Mouse (Mus musculus): ENCODE measurements around the gene A630089N07Rik. TPM values are rescaled to one million over a fixed set of nuclear protein-coding genes. Genes with fewer than 3 reads are reported as not detected.
"Not testable (repeated sequence)": the region's sequence is repeated elsewhere in the genome, so short reads cannot be mapped to it uniquely, and the experiment has no call there.

A630089N07Rik gene
- polyA plus RNA-seq (2015; fragmentation: Nextera tagmentation; extraction: Ambion mirVana): 15.2 and 17.6 TPM in 2 replicates

- Histone ChIP-seq H3K27ac (replicated peaks) (peak within 1 kb of the TSS; percentile 76), H3K9ac (peak within 1 kb of the TSS; percentile 54), H3K4me2 (replicated peaks) (peak within 1 kb of the TSS; percentile 76), H3K4me3 (replicated peaks) (peak within 1 kb of the TSS; percentile 78)
- H3K9me3 ChIP-seq (replicated peaks); H3K27me3 ChIP-seq; H3K36me3 ChIP-seq; H3K4me1 ChIP-seq: not testable (repeated sequence)
- ATAC-seq (ENCODE audit: insufficient number of reproducible peaks, low FRiP score, low TSS enrichment, low read depth): peak; percentile 98
- 1% methylated on average over 25 of the region's 25 CpGs for WGBS
These were observed at the start of gene A630089N07Rik for GRCm38 (mm10) chr16:98081889-98082818. TSS of gene A630089N07Rik (minus strand) at chr16:98082450.

GRCm38 (mm10) chr16:98107109-98107508, 24.9 kb upstream of the A630089N07Rik start:
- H3K9ac ChIP-seq: no peak overlapping the region
- ATAC-seq (ENCODE audit: insufficient number of reproducible peaks, low FRiP score, low TSS enrichment, low read depth): no peak
- H3K4me3 ChIP-seq (replicated peaks): no peak overlapping the region
- H3K4me2 ChIP-seq (replicated peaks): no peak overlapping the region
- no peaks in the 10 kb centered on the region for H3K27me3 ChIP-seq
- WGBS: 97% methylated on average over 11 of the region's 11 CpGs
- no peaks in the 10 kb centered on the region for H3K4me1 ChIP-seq
- no peaks in the 10 kb centered on the region for H3K9me3 ChIP-seq (replicated peaks)
- no peak overlapping the region for H3K27ac ChIP-seq (replicated peaks)
- no peaks in the 10 kb centered on the region for H3K36me3 ChIP-seq

GRCm38 (mm10) chr16:98081550-98081888, 731 bp downstream of the A630089N07Rik start:
- Histone ChIP-seq H3K4me2 (replicated peaks) (peak overlapping the region; percentile 76), H3K4me3 (replicated peaks) (peak overlapping the region; percentile 78), H3K27ac (replicated peaks) (peak overlapping the region; percentile 76), H3K9ac (peak overlapping the region; percentile 54)
- not testable (repeated sequence) for ATAC-seq (ENCODE audit: insufficient number of reproducible peaks, low FRiP score, low TSS enrichment, low read depth); H3K36me3 ChIP-seq; H3K9me3 ChIP-seq (replicated peaks); H3K27me3 ChIP-seq; H3K4me1 ChIP-seq
- 1% methylated on average over 9 of the region's 9 CpGs for WGBS

- not testable (repeated sequence) for H3K27me3 ChIP-seq; H3K27ac ChIP-seq (replicated peaks); H3K36me3 ChIP-seq; H3K9me3 ChIP-seq (replicated peaks); H3K4me1 ChIP-seq; H3K9ac ChIP-seq; ATAC-seq (ENCODE audit: insufficient number of reproducible peaks, low FRiP score, low TSS enrichment, low read depth)
- Histone ChIP-seq H3K4me2 (replicated peaks) (peak overlapping the region; percentile 76), H3K4me3 (replicated peaks) (peak overlapping the region; percentile 78)
- 85% methylated on average over 1 of the region's 1 CpGs for WGBS
These were observed 1.1 kb downstream of the A630089N07Rik start for GRCm38 (mm10) chr16:98081140-98081539.

GRCm38 (mm10) chr16:98079382-98079781, 2.9 kb downstream of the A630089N07Rik start:
- ATAC-seq (ENCODE audit: insufficient number of reproducible peaks, low FRiP score, low TSS enrichment, low read depth); H3K9me3 ChIP-seq (replicated peaks); H3K4me3 ChIP-seq (replicated peaks); H3K9ac ChIP-seq; H3K4me2 ChIP-seq (replicated peaks); H3K27ac ChIP-seq (replicated peaks); H3K36me3 ChIP-seq; H3K27me3 ChIP-seq; H3K4me1 ChIP-seq: not testable (repeated sequence)
- 87% methylated on average over 3 of the region's 3 CpGs for WGBS

GRCm38 (mm10) chr16:98041676-98042075, 40.6 kb downstream of the A630089N07Rik start:
- 79% methylated on average over 2 of the region's 2 CpGs for WGBS
- Histone ChIP-seq H3K27ac (replicated peaks) (no peak overlapping the region), H3K27me3 (no peaks in the 10 kb centered on the region), H3K4me1 (no peaks in the 10 kb centered on the region), H3K9ac (no peak overlapping the region), H3K36me3 (peaks cover 7% of the 10 kb centered on the region), H3K4me3 (replicated peaks) (no peak overlapping the region), H3K9me3 (replicated peaks) (0 out of 2 replicates have a peak, but pooled peaks cover 7% of the 10 kb centered on the region), H3K4me2 (replicated peaks) (no peak overlapping the region)
- ATAC-seq (ENCODE audit: insufficient number of reproducible peaks, low FRiP score, low TSS enrichment, low read depth): no peak

- H3K27me3 ChIP-seq; ATAC-seq (ENCODE audit: insufficient number of reproducible peaks, low FRiP score, low TSS enrichment, low read depth); H3K4me2 ChIP-seq (replicated peaks); H3K4me3 ChIP-seq (replicated peaks); H3K27ac ChIP-seq (replicated peaks); H3K9ac ChIP-seq; H3K36me3 ChIP-seq; H3K4me1 ChIP-seq: not testable (repeated sequence)
- 95% methylated on average over 2 of the region's 2 CpGs for WGBS
- peaks cover 16% of the 10 kb centered on the region for H3K9me3 ChIP-seq (replicated peaks)
These were observed 47.3 kb downstream of the A630089N07Rik start for GRCm38 (mm10) chr16:98034971-98035370.

- not testable (repeated sequence) for H3K4me2 ChIP-seq (replicated peaks); H3K4me3 ChIP-seq (replicated peaks); ATAC-seq (ENCODE audit: insufficient number of reproducible peaks, low FRiP score, low TSS enrichment, low read depth); H3K27ac ChIP-seq (replicated peaks); H3K36me3 ChIP-seq; H3K9ac ChIP-seq; H3K27me3 ChIP-seq; H3K4me1 ChIP-seq
- 85% methylated on average over 8 of the region's 8 CpGs for WGBS
- H3K9me3 ChIP-seq (replicated peaks): peaks cover 21% of the 10 kb centered on the region
These were observed 56.1 kb downstream of the A630089N07Rik start for GRCm38 (mm10) chr16:98026186-98026585.

GRCm38 (mm10) chr16:98022657-98023345, 59.4 kb downstream of the A630089N07Rik start:
- 83% methylated on average over 2 of the region's 2 CpGs for WGBS
- Histone ChIP-seq H3K4me1 (no peaks in the 10 kb centered on the region), H3K9ac (no peak overlapping the region), H3K36me3 (0 out of 2 replicates have a peak, but pooled peaks cover 12% of the 10 kb centered on the region), H3K9me3 (replicated peaks) (peaks cover 23% of the 10 kb centered on the region), H3K27ac (replicated peaks) (no peak overlapping the region), H3K4me3 (replicated peaks) (no peak overlapping the region), H3K27me3 (no peaks in the 10 kb centered on the region), H3K4me2 (replicated peaks) (no peak overlapping the region)
- no peak; the same call in 1 of the 2 replicates for ATAC-seq (ENCODE audit: insufficient number of reproducible peaks, low FRiP score, low TSS enrichment, low read depth)

- H3K36me3 ChIP-seq: peaks cover 19% of the 10 kb centered on the region; the same call in 1 of the 2 replicates
- no peak overlapping the region for H3K9ac ChIP-seq
- peaks cover 30% of the 10 kb centered on the region for H3K9me3 ChIP-seq (replicated peaks)
- H3K4me3 ChIP-seq (replicated peaks): no peak overlapping the region
- 95% methylated on average over 3 of the region's 3 CpGs for WGBS
- H3K27ac ChIP-seq (replicated peaks): no peak overlapping the region
- no peaks in the 10 kb centered on the region for H3K4me1 ChIP-seq
- H3K4me2 ChIP-seq (replicated peaks): no peak overlapping the region
- H3K27me3 ChIP-seq: no peaks in the 10 kb centered on the region
- ATAC-seq (ENCODE audit: insufficient number of reproducible peaks, low FRiP score, low TSS enrichment, low read depth): no peak
These were observed 60.2 kb downstream of the A630089N07Rik start for GRCm38 (mm10) chr16:98022081-98022480.

GRCm38 (mm10) chr16:97997383-97997731, 84.9 kb downstream of the A630089N07Rik start:
- Histone ChIP-seq H3K27ac (replicated peaks) (peak overlapping the region; percentile 81), H3K36me3 (peaks cover 17% of the 10 kb centered on the region; the same call in 1 of the 2 replicates), H3K4me1 (peaks cover 11% of the 10 kb centered on the region), H3K4me2 (replicated peaks) (peak overlapping the region; percentile 56), H3K4me3 (replicated peaks) (peak overlapping the region; percentile 51), H3K9ac (peak overlapping the region; percentile 16)
- H3K9me3 ChIP-seq (replicated peaks); H3K27me3 ChIP-seq: not testable (repeated sequence)
- ATAC-seq (ENCODE audit: insufficient number of reproducible peaks, low FRiP score, low TSS enrichment, low read depth): peak; percentile 77
- 1% methylated on average over 8 of the region's 8 CpGs for WGBS
